Mouse (Mus musculus) embryonic facial prominence, embryonic 14.5 days (tissue): Measurements from ENCODE around the gene Snx29. TPM values are rescaled to one million over a fixed set of nuclear protein-coding genes. Genes with fewer than 3 reads are reported as not detected.

Experiments used
- ATAC-seq: fragments of 200-750 bp; cut with Nextera tagmentation; 2 replicates; pipeline ENCODE4 v1.8.0; 2017; ENCODE audit warnings: low read depth, moderate number of reproducible peaks, moderate TSS enrichment
- DNase-seq: peaks from one replicate; pipeline ENCODE4 v3.0.0-alpha.2; 2015; ENCODE audit warnings: low spot score
- H3K27ac ChIP-seq: fragments of 300-500 bp; sonication (generic); replicated peaks from 2 replicates; pipeline ENCODE4 v1.5.1; 2014; ENCODE audit warnings: low read depth, mild to moderate bottlenecking, low read length, moderate library complexity
- H3K27me3 ChIP-seq: fragments of 300-500 bp; sonication (generic); replicated peaks from 2 replicates; pipeline ENCODE4 v1.6.1; 2014; ENCODE audit warnings: low read length; ENCODE audit not compliant: control insufficient read depth, insufficient read depth
- H3K36me3 ChIP-seq: fragments of 300-500 bp; sonication (generic); 2 replicates; pipeline ENCODE4 v1.6.1; 2014; ENCODE audit warnings: low read length, mixed read lengths; ENCODE audit not compliant: control insufficient read depth, insufficient read depth
- H3K4me1 ChIP-seq: fragments of 300-500 bp; sonication (generic); 2 replicates; pipeline ENCODE4 v1.6.1; 2014; ENCODE audit warnings: antibody characterized with exemption, low read length; ENCODE audit not compliant: control insufficient read depth, insufficient read depth
- H3K4me2 ChIP-seq: fragments of 300-500 bp; sonication (generic); 2 replicates; pipeline ENCODE4 v1.6.1; 2014; ENCODE audit warnings: low read depth, mild to moderate bottlenecking, low read length, moderate library complexity, mixed read lengths
- H3K4me3 ChIP-seq: fragments of 300-500 bp; sonication (generic); 2 replicates; pipeline ENCODE4 v1.5.1; 2014; ENCODE audit warnings: low read depth, mild to moderate bottlenecking, low read length
- H3K9ac ChIP-seq: fragments of 300-500 bp; sonication (generic); 2 replicates; pipeline ENCODE4 v1.6.1; 2014; ENCODE audit warnings: low read depth, mild to moderate bottlenecking, low read length, moderate library complexity, mixed read lengths
- H3K9me3 ChIP-seq: fragments of 300-500 bp; sonication (generic); 2 replicates; pipeline ENCODE4 v1.6.1; 2016; ENCODE audit warnings: low read length; ENCODE audit not compliant: control insufficient read depth
- WGBS: fragments of 180-500 bp; shearing (Covaris S2); extraction: QIAGEN DNeasy Blood & Tissue Kit; methylation state at CpG from one replicate; pipeline ENCODE4 v1.1.7; 2014; 5-methylcytosine and 5-hydroxymethylcytosine counted together
- polyA plus RNA-seq: library from polyadenylated mRNA; unstranded; fragments of >200 nt; fragmentation: Nextera tagmentation; extraction: Ambion mirVana; gene quantifications from 2 replicates; pipeline ENCODE4 v1.2.1, GENCODE M21; 2014

The Snx29 gene
- polyA plus RNA-seq, 1 experiment from 2014 or later = 9.7 TPM

DNA sequence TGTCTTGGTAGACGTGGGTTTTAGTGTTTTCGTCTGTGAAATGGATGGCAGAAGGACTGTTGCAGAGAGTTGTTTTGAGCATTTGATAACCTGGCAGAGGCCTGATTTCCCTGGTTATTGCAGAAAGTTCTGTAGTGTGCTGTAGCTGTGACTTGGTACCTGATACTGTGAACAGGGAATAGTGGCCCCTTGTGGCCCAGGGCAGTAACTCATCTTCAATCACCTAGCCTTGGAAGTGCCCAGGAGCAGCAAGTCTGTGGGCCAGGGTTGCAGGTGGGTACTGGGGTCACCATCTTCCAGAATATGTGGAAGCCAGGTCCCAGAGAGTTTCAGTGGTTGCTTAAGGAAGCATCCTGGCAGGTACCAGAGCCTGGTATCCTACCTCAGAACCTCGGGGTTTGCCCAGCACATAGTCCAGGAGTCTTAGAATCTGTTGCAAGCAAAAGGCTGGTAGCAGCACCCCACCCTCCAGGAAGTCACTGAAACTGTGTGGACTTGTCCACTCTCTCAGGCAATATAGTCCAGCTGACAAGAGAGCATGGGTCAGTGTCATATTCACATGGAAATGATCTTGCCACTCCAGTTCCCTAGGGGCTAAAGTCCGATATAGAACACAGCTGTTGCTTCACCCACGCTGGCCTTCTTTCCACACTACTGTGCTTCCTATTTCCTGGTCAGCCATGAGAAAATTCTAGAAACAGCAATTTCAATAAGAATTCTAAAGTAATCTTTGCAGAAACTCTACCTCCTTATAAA lies 281.1 kb downstream of the Snx29 start:
- H3K27ac ChIP-seq = no peak overlapping the region
- H3K4me2 ChIP-seq = no peak overlapping the region
- no peak for DNase-seq
- H3K27me3 ChIP-seq = no peaks in the 10 kb centered on the region
- no peak overlapping the region for H3K4me3 ChIP-seq
- no peaks in the 10 kb centered on the region for H3K4me1 ChIP-seq
- WGBS = 65% methylated on average over 5 of the region's 5 CpGs
- H3K9ac ChIP-seq = no peak overlapping the region
- ATAC-seq = no peak
- H3K9me3 ChIP-seq = no peaks in the 10 kb centered on the region
- no peaks in the 10 kb centered on the region for H3K36me3 ChIP-seq

DNA sequence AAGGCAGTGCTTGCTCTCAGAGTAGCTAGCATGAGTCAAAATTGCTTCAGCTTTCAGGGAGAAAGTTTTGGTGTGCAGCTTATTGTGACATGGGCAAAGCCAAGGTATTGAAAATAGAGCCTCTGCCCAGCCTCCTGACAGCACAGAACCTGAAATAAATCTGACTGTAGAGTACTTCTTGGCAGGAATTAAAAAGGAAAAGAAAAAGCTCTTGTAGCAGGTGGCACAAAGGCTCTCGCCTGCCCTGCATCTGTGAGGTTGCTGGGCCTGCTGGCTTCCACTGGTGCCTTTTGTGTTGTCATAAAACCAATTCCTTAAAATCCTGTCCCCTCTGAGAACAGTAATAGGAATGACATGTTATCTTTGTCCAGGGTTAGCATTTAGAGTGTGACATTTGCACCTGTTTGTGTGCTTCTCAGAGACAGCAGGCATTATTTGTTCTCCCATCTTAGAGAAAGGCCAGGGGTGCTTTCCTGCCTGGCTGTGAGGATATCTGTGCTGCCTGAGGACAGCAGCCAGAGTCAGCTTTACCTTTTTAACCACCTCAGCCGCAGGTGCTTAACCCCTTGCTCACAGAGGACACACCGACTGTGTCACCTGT lies 289.9 kb downstream of the Snx29 start:
- ATAC-seq = no peak
- H3K27ac ChIP-seq = no peak overlapping the region
- DNase-seq = no peak
- no peak overlapping the region for H3K9ac ChIP-seq
- 82% methylated on average over 3 of the region's 3 CpGs for WGBS
- H3K36me3 ChIP-seq = no peaks in the 10 kb centered on the region
- no peaks in the 10 kb centered on the region for H3K4me1 ChIP-seq
- H3K27me3 ChIP-seq = no peaks in the 10 kb centered on the region
- H3K4me3 ChIP-seq = no peak overlapping the region
- H3K4me2 ChIP-seq = no peak overlapping the region
- H3K9me3 ChIP-seq = peaks cover 6% of the 10 kb centered on the region; the same call in 1 of the 2 replicates

GRCm38 (mm10) chr16:11614401-11615014 lies 291.8 kb downstream of the Snx29 start:
- Histone ChIP-seq H3K27me3 (no peaks in the 10 kb centered on the region), H3K9me3 (peaks cover 6% of the 10 kb centered on the region; the same call in 1 of the 2 replicates), H3K4me2 (no peak overlapping the region), H3K4me1 (no peaks in the 10 kb centered on the region), H3K4me3 (no peak overlapping the region), H3K27ac (no peak overlapping the region), H3K36me3 (no peaks in the 10 kb centered on the region), H3K9ac (no peak overlapping the region)
- DNase-seq = no peak
- 79% methylated on average over 3 of the region's 3 CpGs for WGBS
- no peak for ATAC-seq

DNA sequence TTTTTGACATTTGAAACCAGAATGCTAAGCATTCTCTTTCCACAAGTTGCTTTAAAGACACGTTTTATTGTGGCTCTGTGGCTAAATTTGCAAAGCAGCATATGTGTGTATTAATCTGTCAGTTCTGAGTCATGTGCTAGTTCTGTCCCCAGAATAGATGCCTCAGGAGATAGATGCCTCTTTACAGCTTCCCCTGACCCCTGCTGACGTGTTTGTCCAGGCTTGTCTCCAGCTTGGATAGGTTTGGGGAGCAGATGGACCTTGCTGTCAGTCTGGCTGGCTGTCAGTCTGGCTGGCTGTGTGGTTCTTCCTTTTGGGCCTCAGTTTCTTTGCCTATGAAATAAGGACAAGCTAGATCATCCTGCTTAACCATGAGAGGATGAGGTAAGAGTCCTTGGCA lies 292.9 kb downstream of the Snx29 start:
- H3K4me1 ChIP-seq = no peaks in the 10 kb centered on the region
- ATAC-seq = no peak
- WGBS = 62% methylated on average over 2 of the region's 2 CpGs
- no peak overlapping the region for H3K4me2 ChIP-seq
- H3K27me3 ChIP-seq = no peaks in the 10 kb centered on the region
- DNase-seq = no peak
- no peak overlapping the region for H3K4me3 ChIP-seq
- no peak overlapping the region for H3K27ac ChIP-seq
- no peak overlapping the region for H3K9ac ChIP-seq
- H3K9me3 ChIP-seq = peaks cover 6% of the 10 kb centered on the region; the same call in 1 of the 2 replicates
- no peaks in the 10 kb centered on the region for H3K36me3 ChIP-seq

- Histone ChIP-seq H3K4me1 (no peaks in the 10 kb centered on the region), H3K9ac (no peak overlapping the region), H3K4me2 (no peak overlapping the region), H3K27me3 (no peaks in the 10 kb centered on the region), H3K9me3 (peaks cover 6% of the 10 kb centered on the region; the same call in 1 of the 2 replicates), H3K27ac (no peak overlapping the region), H3K4me3 (no peak overlapping the region), H3K36me3 (no peaks in the 10 kb centered on the region)
- WGBS = 92% methylated on average over 2 of the region's 2 CpGs
- DNase-seq (no peak), ATAC-seq (no peak)
Observed at GRCm38 (mm10) chr16:11619951-11620350, 297.2 kb downstream of the Snx29 start.

DNA sequence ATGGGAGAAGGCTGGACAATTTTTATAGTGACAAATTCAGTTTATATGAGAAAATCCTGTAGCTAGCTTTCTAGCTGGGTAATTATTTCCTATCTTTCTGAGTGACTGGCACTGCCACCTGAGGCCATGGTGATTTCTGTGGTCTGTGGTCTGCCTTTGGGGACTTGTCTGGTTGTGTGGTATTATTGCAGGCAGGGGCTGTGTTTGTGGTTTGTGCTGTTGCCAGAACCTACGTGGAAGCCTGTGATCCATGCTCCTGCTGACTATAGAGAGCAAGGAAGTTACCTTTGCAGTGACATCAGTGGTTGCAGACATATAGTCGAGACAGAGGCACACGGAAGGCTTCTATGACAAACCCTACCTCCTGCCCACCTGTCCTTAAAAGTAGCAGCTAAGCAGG lies 298.3 kb downstream of the Snx29 start:
- Histone ChIP-seq H3K4me1 (no peaks in the 10 kb centered on the region), H3K9ac (no peak overlapping the region), H3K36me3 (no peaks in the 10 kb centered on the region), H3K9me3 (peaks cover 6% of the 10 kb centered on the region; the same call in 1 of the 2 replicates), H3K4me2 (no peak overlapping the region), H3K4me3 (no peak overlapping the region), H3K27me3 (no peaks in the 10 kb centered on the region), H3K27ac (no peak overlapping the region)
- ATAC-seq (no peak), DNase-seq (no peak)
- WGBS = 76% methylated on average over 3 of the region's 3 CpGs

GRCm38 (mm10) chr16:11621664-11622063 lies 299.0 kb downstream of the Snx29 start:
- Histone ChIP-seq H3K36me3 (no peaks in the 10 kb centered on the region), H3K27me3 (no peaks in the 10 kb centered on the region), H3K4me2 (no peak overlapping the region), H3K9ac (no peak overlapping the region), H3K27ac (no peak overlapping the region), H3K4me1 (no peaks in the 10 kb centered on the region), H3K9me3 (peaks cover 2% of the 10 kb centered on the region; the same call in 1 of the 2 replicates), H3K4me3 (no peak overlapping the region)
- DNase-seq (no peak), ATAC-seq (no peak)
- 80% methylated on average over 1 of the region's 1 CpGs for WGBS

- Histone ChIP-seq H3K27ac (no peak overlapping the region), H3K9me3 (no peaks in the 10 kb centered on the region), H3K4me3 (no peak overlapping the region), H3K36me3 (no peaks in the 10 kb centered on the region), H3K4me2 (no peak overlapping the region), H3K4me1 (no peaks in the 10 kb centered on the region), H3K27me3 (no peaks in the 10 kb centered on the region), H3K9ac (no peak overlapping the region)
- DNase-seq = no peak
- no peak for ATAC-seq
- WGBS = 77% methylated on average over 3 of the region's 3 CpGs
Observed at GRCm38 (mm10) chr16:11623032-11623431, 300.3 kb downstream of the Snx29 start.
